Mouse (Mus musculus) kidney, embryonic 14.5 days (tissue): Measurements from ENCODE around the gene Lmbr1l. TPM values are rescaled to one million over a fixed set of nuclear protein-coding genes. Genes with fewer than 3 reads are reported as not detected.
"Not testable (repeated sequence)": the region's sequence is repeated elsewhere in the genome, so short reads cannot be mapped to it uniquely, and the experiment has no call there.

ENCODE experiments used
- ATAC-seq: fragments of 200-750 bp; cut with Nextera tagmentation; 2 replicates; pipeline ENCODE4 v1.8.0; 2017; ENCODE audit warnings: moderate number of reproducible peaks, mild to moderate bottlenecking, moderate TSS enrichment, moderate library complexity; ENCODE audit not compliant: low FRiP score, low TSS enrichment
- H3K27ac ChIP-seq: fragments of 300-500 bp; sonication (generic); 2 replicates; pipeline ENCODE4 v1.5.1; 2014; ENCODE audit warnings: low read depth, mild to moderate bottlenecking, low read length, moderate library complexity, mixed read lengths
- H3K27me3 ChIP-seq: fragments of 300-500 bp; sonication (generic); 2 replicates; pipeline ENCODE4 v1.6.1; 2014; ENCODE audit warnings: mild to moderate bottlenecking, low read length; ENCODE audit not compliant: control insufficient read depth, insufficient read depth
- H3K36me3 ChIP-seq: fragments of 300-500 bp; sonication (generic); 2 replicates; pipeline ENCODE4 v1.6.1; 2014; ENCODE audit warnings: low read length, mixed read lengths; ENCODE audit not compliant: control insufficient read depth, insufficient read depth
- H3K4me1 ChIP-seq: fragments of 300-500 bp; sonication (generic); 2 replicates; pipeline ENCODE4 v1.6.1; 2014; ENCODE audit warnings: low read length, mixed read lengths; ENCODE audit not compliant: control insufficient read depth, insufficient read depth
- H3K4me2 ChIP-seq: fragments of 300-500 bp; sonication (generic); replicated peaks from 2 replicates; pipeline ENCODE4 v1.6.1; 2014; ENCODE audit warnings: low read depth, mild to moderate bottlenecking, low read length
- H3K4me3 ChIP-seq: fragments of 300-500 bp; sonication (generic); 2 replicates; pipeline ENCODE4 v1.5.1; 2014; ENCODE audit warnings: mild to moderate bottlenecking, low read length
- H3K9ac ChIP-seq: fragments of 300-500 bp; sonication (generic); 2 replicates; pipeline ENCODE4 v1.6.1; 2014; ENCODE audit warnings: low read depth, mild to moderate bottlenecking, low read length, moderate library complexity
- H3K9me3 ChIP-seq: fragments of 300-500 bp; sonication (generic); 2 replicates; pipeline ENCODE4 v1.6.1; 2016; ENCODE audit warnings: low read length; ENCODE audit not compliant: control insufficient read depth
- WGBS: fragments of 180-500 bp; shearing (Covaris S2); extraction: QIAGEN DNeasy Blood & Tissue Kit; methylation state at CpG from one replicate; pipeline ENCODE4 v1.1.7; 2014; 5-methylcytosine and 5-hydroxymethylcytosine counted together
- polyA plus RNA-seq: library from polyadenylated mRNA; unstranded; fragments of >200 nt; fragmentation: Nextera tagmentation; extraction: Ambion mirVana; gene quantifications from 2 replicates; pipeline ENCODE4 v1.2.1, GENCODE M21; 2014

Gene Lmbr1l
- polyA plus RNA-seq, 1 experiment from 2014 or later: 5.5 TPM

DNA sequence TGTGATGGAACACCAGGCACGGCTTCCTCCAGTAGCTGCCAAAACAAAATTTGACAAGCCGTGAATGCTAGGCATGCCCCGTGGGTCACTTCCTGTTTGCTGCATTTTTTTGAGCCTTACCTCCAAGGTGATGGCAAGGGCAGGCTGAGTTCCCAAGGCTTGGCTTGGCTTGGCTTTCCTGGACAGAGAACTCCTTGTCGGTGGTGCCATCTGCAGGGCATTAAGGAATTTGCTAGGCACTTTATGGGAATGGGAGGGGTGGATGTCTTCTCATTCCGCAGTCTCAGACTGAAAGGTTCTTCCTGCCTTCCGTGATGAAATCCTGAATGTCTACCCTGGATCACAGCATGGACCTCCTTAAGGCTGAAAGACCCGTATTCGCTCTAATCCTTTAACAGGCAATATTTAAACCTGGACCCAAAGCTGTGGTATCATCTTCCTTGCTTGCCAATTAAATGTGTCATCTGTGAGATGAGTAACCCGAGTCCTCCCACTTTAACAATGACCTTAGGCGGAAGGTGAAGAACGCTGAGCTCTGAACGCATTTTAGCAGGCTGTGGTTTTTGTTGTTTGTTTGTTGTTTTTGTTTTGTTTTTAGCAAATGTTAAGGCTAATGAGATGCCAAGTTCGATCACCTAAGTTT, 10.7 kb upstream of the Lmbr1l start:
- Histone ChIP-seq H3K4me3 (no peak overlapping the region), H3K9me3 (no peaks in the 10 kb centered on the region), H3K27ac (no peak overlapping the region), H3K4me2 (0 out of 2 replicates have a peak overlapping the region, but pooled peaks have one; percentile 10), H3K27me3 (no peaks in the 10 kb centered on the region), H3K36me3 (peaks cover 9% of the 10 kb centered on the region), H3K4me1 (peaks cover 7% of the 10 kb centered on the region; the same call in 1 of the 2 replicates), H3K9ac (no peak overlapping the region)
- 10% methylated on average over 13 of the region's 13 CpGs for WGBS
- ATAC-seq: peak; percentile 70

DNA sequence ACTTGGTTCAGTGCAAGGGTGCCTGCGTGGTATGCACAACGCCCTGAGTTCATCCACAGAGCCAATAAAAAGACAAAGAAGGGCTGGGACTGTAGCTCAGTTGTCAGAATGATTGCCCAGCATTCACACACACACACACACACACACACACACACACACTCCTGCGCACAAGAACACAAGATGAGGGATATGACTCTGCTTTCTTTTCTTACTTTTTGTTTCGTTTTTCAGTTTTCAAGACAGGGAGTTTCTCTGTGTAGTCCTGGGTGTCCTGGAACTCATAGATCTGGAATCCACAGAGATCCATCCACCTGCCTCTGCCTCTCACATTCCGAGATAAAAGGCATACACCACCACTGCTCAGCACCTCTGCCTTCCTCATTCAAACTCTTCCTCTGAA, 9.5 kb upstream of the Lmbr1l start:
- no peak for ATAC-seq

DNA sequence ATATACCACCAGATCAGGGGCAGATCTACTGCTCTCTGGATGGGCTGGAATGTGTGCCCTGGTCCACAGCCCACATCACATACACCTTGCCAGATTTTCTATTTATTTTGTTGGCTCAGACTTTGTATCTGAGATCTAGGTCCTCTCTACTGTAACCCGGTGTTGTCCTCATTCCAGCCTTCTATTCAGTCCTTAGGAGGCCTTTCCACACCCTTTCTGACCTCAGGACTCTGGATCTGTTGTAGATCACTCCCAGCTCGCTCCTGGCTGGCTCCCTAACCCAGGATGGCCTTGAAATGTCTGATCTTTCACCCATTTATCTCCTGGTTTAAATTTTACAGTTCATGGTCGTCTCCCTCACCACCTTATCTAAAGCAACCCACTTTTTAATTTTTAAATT, 6.7 kb upstream of the Lmbr1l start:
- no peaks in the 10 kb centered on the region for H3K27me3 ChIP-seq
- 71% methylated on average over 3 of the region's 3 CpGs for WGBS
- H3K4me1 ChIP-seq: peaks cover 5% of the 10 kb centered on the region; the same call in 1 of the 2 replicates
- no peaks in the 10 kb centered on the region for H3K9me3 ChIP-seq
- no peaks in the 10 kb centered on the region for H3K36me3 ChIP-seq
- H3K4me2 ChIP-seq: no peak overlapping the region
- no peak for ATAC-seq
- no peak overlapping the region for H3K27ac ChIP-seq
- no peak overlapping the region for H3K9ac ChIP-seq
- no peak overlapping the region for H3K4me3 ChIP-seq

More for the DNA sequence above, 9.5 kb upstream of the Lmbr1l start:
- no peak overlapping the region for H3K4me3 ChIP-seq
- peaks cover 9% of the 10 kb centered on the region for H3K36me3 ChIP-seq
- peaks cover 7% of the 10 kb centered on the region; the same call in 1 of the 2 replicates for H3K4me1 ChIP-seq
- no peak overlapping the region for H3K27ac ChIP-seq
- no peaks in the 10 kb centered on the region for H3K9me3 ChIP-seq
- H3K4me2 ChIP-seq: no peak overlapping the region
- no peak overlapping the region for H3K9ac ChIP-seq
- 86% methylated on average over 5 of the region's 5 CpGs for WGBS
- H3K27me3 ChIP-seq: no peaks in the 10 kb centered on the region

DNA sequence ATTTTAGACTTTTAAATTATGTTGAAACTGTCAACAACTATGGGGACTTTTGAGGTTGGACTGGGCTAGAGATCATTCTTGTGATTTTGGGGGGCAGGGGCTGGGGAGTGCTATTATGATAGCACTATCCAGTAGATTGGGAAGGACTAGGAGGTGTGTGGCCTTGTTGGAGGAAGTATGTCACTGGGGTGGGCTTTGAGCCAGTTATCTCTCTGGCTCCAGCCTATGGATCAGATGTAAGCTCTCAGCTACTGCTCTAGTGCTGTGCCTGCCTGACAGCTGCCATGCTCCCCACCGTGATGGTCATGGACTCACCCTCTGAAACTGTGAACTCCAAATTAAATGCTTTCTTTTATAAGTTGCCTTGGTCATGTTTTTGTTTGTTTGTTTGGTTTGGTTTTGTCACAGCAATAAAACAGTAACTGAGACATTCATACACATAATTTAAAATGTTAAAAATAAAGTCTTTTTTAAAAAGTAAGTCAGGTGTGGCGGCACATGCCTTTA, 5.1 kb upstream of the Lmbr1l start:
- Histone ChIP-seq H3K4me3 (no peak overlapping the region), H3K27me3 (no peaks in the 10 kb centered on the region), H3K9ac (no peak overlapping the region), H3K9me3 (no peaks in the 10 kb centered on the region), H3K4me1 (no peaks in the 10 kb centered on the region), H3K36me3 (no peaks in the 10 kb centered on the region), H3K27ac (no peak overlapping the region), H3K4me2 (no peak overlapping the region)
- WGBS: 80% methylated on average over 2 of the region's 2 CpGs
- ATAC-seq: no peak

GRCm38 (mm10) chr15:98922581-98922980, 4.5 kb upstream of the Lmbr1l start:
- Histone ChIP-seq H3K9ac (no peak overlapping the region), H3K4me2 (no peak overlapping the region), H3K27ac (no peak overlapping the region), H3K27me3 (no peaks in the 10 kb centered on the region), H3K9me3 (no peaks in the 10 kb centered on the region), H3K4me3 (no peak overlapping the region), H3K4me1 (no peaks in the 10 kb centered on the region), H3K36me3 (no peaks in the 10 kb centered on the region)
- 67% methylated on average over 3 of the region's 3 CpGs for WGBS
- no peak for ATAC-seq

DNA sequence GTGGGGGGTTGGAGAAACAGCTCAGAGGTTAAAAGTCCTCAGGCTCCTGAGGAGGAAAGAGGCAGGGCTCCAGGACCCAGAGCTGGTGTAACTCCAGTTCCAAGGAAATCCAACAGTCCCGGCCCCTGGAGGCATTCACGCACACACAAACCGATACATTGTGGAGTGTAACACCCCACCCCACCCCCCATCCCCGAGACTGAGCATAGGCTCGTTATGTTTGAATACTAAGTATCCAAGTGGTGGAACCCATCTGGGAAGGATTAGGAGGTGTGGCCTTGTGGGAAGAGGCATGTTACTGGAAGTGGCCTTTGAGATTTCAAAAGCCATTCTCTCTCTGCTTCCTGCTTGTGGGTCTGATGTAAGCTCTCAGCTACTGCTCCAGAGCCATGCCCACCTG, 3.5 kb upstream of the Lmbr1l start:
- Histone ChIP-seq H3K4me3 (no peak overlapping the region), H3K27ac (no peak overlapping the region), H3K27me3 (no peaks in the 10 kb centered on the region), H3K9ac (no peak overlapping the region), H3K4me1 (peaks cover 4% of the 10 kb centered on the region), H3K36me3 (no peaks in the 10 kb centered on the region), H3K9me3 (no peaks in the 10 kb centered on the region), H3K4me2 (no peak overlapping the region)
- 92% methylated on average over 5 of the region's 5 CpGs for WGBS
- no peak for ATAC-seq

DNA sequence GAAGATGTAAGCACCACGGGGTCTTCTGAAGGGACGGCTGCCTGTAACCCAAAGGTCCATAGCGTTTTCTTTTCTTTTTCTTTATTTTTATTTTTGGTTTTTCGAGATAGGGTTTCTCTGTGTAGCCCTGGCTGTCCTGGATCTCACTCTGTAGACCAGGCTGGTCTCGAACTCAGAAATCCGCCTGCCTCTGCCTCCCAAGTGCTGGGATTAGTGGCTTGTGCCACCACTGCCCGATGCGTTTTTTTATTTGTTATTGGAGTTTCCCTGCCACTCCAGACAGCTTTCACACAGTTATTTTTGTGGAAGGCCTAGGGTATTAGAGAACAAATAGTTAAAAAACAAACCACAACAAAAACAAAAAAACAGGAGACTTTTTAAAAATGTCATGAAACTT, 466 bp upstream of the Lmbr1l start:
- H3K36me3 ChIP-seq, ATAC-seq, H3K9me3 ChIP-seq, H3K27me3 ChIP-seq: not testable (repeated sequence)
- Histone ChIP-seq H3K9ac (peak overlapping the region; percentile 46), H3K4me2 (peak overlapping the region; percentile 42), H3K4me1 (peaks cover 15% of the 10 kb centered on the region), H3K27ac (peak overlapping the region; percentile 26), H3K4me3 (peak overlapping the region; percentile 86)
- WGBS: 25% methylated on average over 8 of the region's 8 CpGs

- Histone ChIP-seq H3K9me3 (no peaks in the 10 kb centered on the region), H3K27ac (peak overlapping the region; percentile 92; the same call in 1 of the 2 replicates), H3K36me3 (peaks cover 17% of the 10 kb centered on the region), H3K9ac (peak overlapping the region; percentile 77), H3K4me2 (peak overlapping the region; percentile 83), H3K4me1 (peaks cover 15% of the 10 kb centered on the region), H3K27me3 (no peaks in the 10 kb centered on the region), H3K4me3 (peak overlapping the region; percentile 86)
- WGBS: 0% methylated on average over 14 of the region's 14 CpGs
- ATAC-seq: no peak
Observed at GRCm38 (mm10) chr15:98917091-98917490, 940 bp downstream of the Lmbr1l start.

- Histone ChIP-seq H3K36me3 (peaks cover 26% of the 10 kb centered on the region), H3K4me1 (peaks cover 15% of the 10 kb centered on the region), H3K27me3 (no peaks in the 10 kb centered on the region), H3K27ac (no peak overlapping the region), H3K9ac (no peak overlapping the region), H3K4me2 (peak overlapping the region; percentile 83), H3K9me3 (no peaks in the 10 kb centered on the region), H3K4me3 (peak overlapping the region; percentile 86; the same call in 1 of the 2 replicates)
- WGBS: 82% methylated on average over 4 of the region's 4 CpGs
- no peak for ATAC-seq
Observed at GRCm38 (mm10) chr15:98916016-98916415, 2.0 kb downstream of the Lmbr1l start.
